16 mouse cellular contexts compared by ENCODE assay signal in genomic region chr6:119084532-119084931, GRCm38 (mm10).
DNase-seq lines count a peak whose midpoint lies in the region; ATAC-seq lines count a peak whose summit lies in the region.
"Had no signal": no experiment of that assay in that cellular context is flagged by ENCODE, and none has a peak within 500 bp of the region (broad histone marks: within the 10 kb centered on the region; RNA-seq: fewer than 3 reads in every experiment).

No protein-coding gene starts in this region.

- DNase-seq in heart, postnatal 14 days = no peak
- DNase-seq in lung, postnatal 36 days = no peak
- no peak for DNase-seq in urinary bladder, postnatal 4 days (ENCODE audit: low spot score in 2 of 2)
- DNase-seq in adrenal gland, postnatal 36 days = no peak
- DNase-seq: adrenal gland, postnatal 10 days; cerebellum, postnatal 14 days; kidney, postnatal 36 days had no signal

- peak overlapping the region; percentile 66 for H3K27ac ChIP-seq in heart, embryonic 15.5 days
- peak overlapping the region; percentile 64 for H3K27ac ChIP-seq in lung, embryonic 16.5 days (ENCODE audit: low read length)
- peak overlapping the region; percentile 11; the same call in 1 of the 2 replicates for H3K27ac ChIP-seq in limb, embryonic 15.5 days
- H3K27ac ChIP-seq: liver, embryonic 14.5 days; macrophage; midbrain, embryonic 13.5 days had no signal

- no peak overlapping the region for H3K9ac ChIP-seq in heart, embryonic 15.5 days
- H3K9ac ChIP-seq in lung, embryonic 16.5 days (ENCODE audit: low read length) = no peak overlapping the region
- H3K9ac ChIP-seq in limb, embryonic 15.5 days = no peak overlapping the region
- H3K9ac ChIP-seq: liver, embryonic 14.5 days; midbrain, embryonic 13.5 days had no signal

- H3K36me3 ChIP-seq in heart, embryonic 15.5 days = no peaks in the 10 kb centered on the region
- H3K36me3 ChIP-seq in lung, embryonic 16.5 days (ENCODE audit: control insufficient read depth, insufficient read depth, low read length) = no peaks in the 10 kb centered on the region
- H3K36me3 ChIP-seq in limb, embryonic 15.5 days = no peaks in the 10 kb centered on the region
- H3K36me3 ChIP-seq: midbrain, embryonic 13.5 days had no signal

- WGBS in heart, embryonic 15.5 days = 40% methylated on average over 9 of the region's 9 CpGs
- WGBS in lung, embryonic 16.5 days = 38% methylated on average over 9 of the region's 9 CpGs
- WGBS in limb, embryonic 15.5 days = 27% methylated on average over 9 of the region's 9 CpGs

- no peak for ATAC-seq in heart, embryonic 15.5 days (replicated peaks; ENCODE audit: insufficient number of reproducible peaks, insufficient read depth, low FRiP score, low read depth)
- no peak for ATAC-seq in lung, embryonic 16.5 days (ENCODE audit: low read depth)
- 0 out of 2 replicates have a peak, but pooled peaks have one; percentile 19 for ATAC-seq in limb, embryonic 15.5 days (ENCODE audit: insufficient number of reproducible peaks, low FRiP score, low TSS enrichment, low read depth)
- ATAC-seq: forebrain, embryonic 14.5 days; inflammation-experienced regulatory T-cells, adult 6 months; midbrain, embryonic 13.5 days had no signal

- H3K9me3 ChIP-seq in heart, embryonic 15.5 days (replicated peaks) = no peaks in the 10 kb centered on the region
- no peaks in the 10 kb centered on the region for H3K9me3 ChIP-seq in lung, embryonic 16.5 days (ENCODE audit: control insufficient read depth, low read length)
- no peaks in the 10 kb centered on the region for H3K9me3 ChIP-seq in limb, embryonic 15.5 days
- H3K9me3 ChIP-seq: midbrain, embryonic 13.5 days had no signal

- no peaks in the 10 kb centered on the region for H3K27me3 ChIP-seq in heart, embryonic 15.5 days
- no peaks in the 10 kb centered on the region for H3K27me3 ChIP-seq in lung, embryonic 16.5 days (ENCODE audit: control insufficient read depth, insufficient read depth, low read depth, low read length)
- H3K27me3 ChIP-seq in limb, embryonic 15.5 days = no peaks in the 10 kb centered on the region
- H3K27me3 ChIP-seq: midbrain, embryonic 13.5 days had no signal

- no peak overlapping the region for H3K4me3 ChIP-seq in heart, embryonic 15.5 days
- H3K4me3 ChIP-seq in lung, embryonic 16.5 days (ENCODE audit: low read length) = no peak overlapping the region
- no peak overlapping the region for H3K4me3 ChIP-seq in limb, embryonic 15.5 days
- H3K4me3 ChIP-seq: midbrain, embryonic 13.5 days; myocyte had no signal

- 0 out of 2 replicates have a peak overlapping the region, but pooled peaks have one; percentile 5 for H3K4me2 ChIP-seq in heart, embryonic 15.5 days
- no peak overlapping the region for H3K4me2 ChIP-seq in lung, embryonic 16.5 days (ENCODE audit: low read depth, low read length)
- H3K4me2 ChIP-seq in limb, embryonic 15.5 days = no peak overlapping the region
- H3K4me2 ChIP-seq: midbrain, embryonic 13.5 days had no signal

- peaks cover 73% of the 10 kb centered on the region for H3K4me1 ChIP-seq in heart, embryonic 15.5 days (replicated peaks)
- H3K4me1 ChIP-seq in lung, embryonic 16.5 days (replicated peaks; ENCODE audit: control insufficient read depth, insufficient read depth, low read length) = peaks cover 54% of the 10 kb centered on the region
- H3K4me1 ChIP-seq in limb, embryonic 15.5 days = peaks cover 22% of the 10 kb centered on the region

- intact Hi-C loops in heart, postnatal 14 days (cut with DNase I) = no loop called here

Comparison
In these comparisons a context has a peak if more than half of its experiments do, and no peak if none do; other contexts are left out.
1. H3K27ac ChIP-seq: peak in every context shown above with its lines; median percentile 66 in heart, embryonic 15.5 days; 64 in lung, embryonic 16.5 days; 11 in limb, embryonic 15.5 days.